Mouse (Mus musculus) limb, embryonic 12.5 days (tissue): ENCODE measurements around the gene Fabp6. TPM values are rescaled to one million over a fixed set of nuclear protein-coding genes. Genes with fewer than 3 reads are reported as not detected.
A peak's percentile ranks its signal among the peaks of the same experiment; 100 is the strongest.

Experiments used
- ATAC-seq: fragments of 200-750 bp; cut with Nextera tagmentation; 2 replicates; pipeline ENCODE4 v1.8.0; 2017; ENCODE audit warnings: low read depth, moderate TSS enrichment; ENCODE audit not compliant: insufficient number of reproducible peaks, insufficient read depth, low FRiP score, low TSS enrichment
- H3K27ac ChIP-seq: fragments of 300-500 bp; sonication (generic); 2 replicates; pipeline ENCODE4 v1.5.1; 2016; ENCODE audit warnings: mild to moderate bottlenecking, moderate library complexity
- H3K27me3 ChIP-seq: fragments of 300-500 bp; sonication (generic); 2 replicates; pipeline ENCODE4 v1.6.1; 2016; ENCODE audit warnings: mild to moderate bottlenecking, moderate library complexity
- H3K36me3 ChIP-seq: fragments of 300-500 bp; sonication (generic); 2 replicates; pipeline ENCODE4 v1.6.1; 2016; ENCODE audit warnings: mild to moderate bottlenecking, moderate library complexity
- H3K4me1 ChIP-seq: fragments of 300-500 bp; sonication (generic); replicated peaks from 2 replicates; pipeline ENCODE4 v1.6.1; 2016
- H3K4me2 ChIP-seq: fragments of 300-500 bp; sonication (generic); 2 replicates; pipeline ENCODE4 v1.6.1; 2016; ENCODE audit warnings: mild to moderate bottlenecking, moderate library complexity
- H3K4me3 ChIP-seq: fragments of 300-500 bp; sonication (generic); replicated peaks from 2 replicates; pipeline ENCODE4 v1.5.1; 2016; ENCODE audit warnings: mild to moderate bottlenecking
- H3K9ac ChIP-seq: fragments of 300-500 bp; sonication (generic); replicated peaks from 2 replicates; pipeline ENCODE4 v1.6.1; 2016; ENCODE audit warnings: mild to moderate bottlenecking, moderate library complexity
- H3K9me3 ChIP-seq: fragments of 300-500 bp; sonication (generic); 2 replicates; pipeline ENCODE4 v1.6.1; 2016; ENCODE audit warnings: mild to moderate bottlenecking, moderate library complexity
- WGBS: fragments of 180-500 bp; shearing (Covaris S2); methylation state at CpG from one replicate; pipeline ENCODE4 v1.1.7; 2016; 5-methylcytosine and 5-hydroxymethylcytosine counted together
- polyA plus RNA-seq: library from polyadenylated mRNA; unstranded; fragments of >200 nt; fragmentation: Nextera tagmentation; extraction: Ambion mirVana; gene quantifications from 2 replicates; pipeline ENCODE4 v1.2.1, GENCODE M21; 2016

The Fabp6 gene
- polyA plus RNA-seq, 1 experiment from 2014 or later: not detected

DNA sequence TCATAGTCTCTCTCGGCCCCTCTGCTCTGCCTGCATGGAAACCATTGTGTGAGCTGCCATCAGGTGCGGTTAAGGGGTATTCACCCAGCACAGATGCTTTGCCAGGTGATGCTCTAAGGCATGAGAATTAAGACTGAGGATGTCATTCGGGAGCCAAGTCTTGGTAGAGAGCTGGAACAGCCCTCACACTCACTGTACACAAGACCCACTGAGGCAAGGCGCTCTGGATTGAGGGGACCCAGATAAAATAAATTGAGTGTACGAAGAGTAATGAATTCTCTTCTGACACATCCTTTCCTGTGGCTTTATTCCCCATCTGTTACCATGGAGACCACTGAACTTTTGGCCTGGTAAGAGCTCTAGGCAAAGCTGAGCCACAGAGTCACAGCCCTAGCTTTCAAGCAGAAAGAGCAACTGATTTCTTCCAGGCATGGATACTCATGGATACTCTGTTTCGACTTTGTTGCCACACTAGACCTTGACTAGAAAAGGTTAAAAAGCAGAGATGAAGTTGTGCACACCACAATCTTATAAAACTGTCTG, 11.7 kb downstream of the Fabp6 start:
- Histone ChIP-seq H3K9me3 (no peaks in the 10 kb centered on the region), H3K36me3 (peaks cover 44% of the 10 kb centered on the region), H3K4me2 (no peak overlapping the region), H3K27ac (no peak overlapping the region), H3K9ac (no peak overlapping the region), H3K4me3 (no peak overlapping the region), H3K27me3 (no peaks in the 10 kb centered on the region), H3K4me1 (no peaks in the 10 kb centered on the region)
- 54% methylated on average over 6 of the region's 6 CpGs for WGBS
- ATAC-seq: no peak

DNA sequence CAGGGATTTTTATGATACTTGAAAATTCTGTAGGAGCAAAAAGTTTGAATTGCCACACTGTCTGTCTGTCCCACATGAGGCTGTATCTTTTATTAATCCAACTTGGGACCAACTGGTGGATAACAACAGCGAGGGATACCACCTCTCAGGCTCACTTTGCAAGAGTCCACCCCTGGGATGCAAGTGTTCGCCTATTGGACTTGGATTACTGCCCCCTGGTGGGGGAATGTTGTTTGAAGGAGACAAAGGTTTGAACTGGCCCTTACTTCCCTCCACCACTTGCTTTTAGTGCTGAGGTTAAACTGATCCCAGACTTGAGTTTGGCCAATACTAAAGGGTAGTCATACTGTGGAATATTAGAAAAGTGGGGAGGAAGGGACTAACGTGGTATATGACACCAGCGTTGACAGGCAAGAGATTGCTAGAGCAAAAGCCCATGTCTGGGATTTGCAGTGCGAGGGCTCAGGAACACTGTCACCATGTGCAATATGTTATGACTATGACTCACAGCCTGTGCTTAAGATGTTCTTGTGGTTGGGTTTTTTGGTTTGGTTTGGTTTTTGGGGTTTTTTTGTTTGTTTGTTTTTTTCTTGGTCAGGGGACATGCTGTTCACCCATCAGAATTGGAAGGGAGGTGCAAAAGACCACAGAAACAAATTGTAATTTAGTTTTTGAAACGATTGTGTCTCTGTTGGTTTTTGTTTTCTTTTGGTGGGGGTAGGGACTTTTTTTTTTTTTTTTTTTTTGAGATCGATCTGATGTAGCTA, 14.8 kb downstream of the Fabp6 start, which contains the start of gene 4933415A04Rik:
4933415A04Rik (plus strand) TSS at position 717 of the 767 bp plus-strand sequence.
- 75% methylated on average over 7 of the region's 7 CpGs for WGBS
- H3K4me2 ChIP-seq: no peak within 1 kb of the TSS
- no peaks in the 10 kb centered on the region for H3K9me3 ChIP-seq
- no peaks in the 10 kb centered on the region for H3K27me3 ChIP-seq
- H3K36me3 ChIP-seq: peaks cover 73% of the 10 kb centered on the region
- no peaks in the 10 kb centered on the region for H3K4me1 ChIP-seq
- no peak for ATAC-seq
- no peak within 1 kb of the TSS for H3K27ac ChIP-seq
- no peak within 1 kb of the TSS for H3K9ac ChIP-seq
- H3K4me3 ChIP-seq: no peak within 1 kb of the TSS

DNA sequence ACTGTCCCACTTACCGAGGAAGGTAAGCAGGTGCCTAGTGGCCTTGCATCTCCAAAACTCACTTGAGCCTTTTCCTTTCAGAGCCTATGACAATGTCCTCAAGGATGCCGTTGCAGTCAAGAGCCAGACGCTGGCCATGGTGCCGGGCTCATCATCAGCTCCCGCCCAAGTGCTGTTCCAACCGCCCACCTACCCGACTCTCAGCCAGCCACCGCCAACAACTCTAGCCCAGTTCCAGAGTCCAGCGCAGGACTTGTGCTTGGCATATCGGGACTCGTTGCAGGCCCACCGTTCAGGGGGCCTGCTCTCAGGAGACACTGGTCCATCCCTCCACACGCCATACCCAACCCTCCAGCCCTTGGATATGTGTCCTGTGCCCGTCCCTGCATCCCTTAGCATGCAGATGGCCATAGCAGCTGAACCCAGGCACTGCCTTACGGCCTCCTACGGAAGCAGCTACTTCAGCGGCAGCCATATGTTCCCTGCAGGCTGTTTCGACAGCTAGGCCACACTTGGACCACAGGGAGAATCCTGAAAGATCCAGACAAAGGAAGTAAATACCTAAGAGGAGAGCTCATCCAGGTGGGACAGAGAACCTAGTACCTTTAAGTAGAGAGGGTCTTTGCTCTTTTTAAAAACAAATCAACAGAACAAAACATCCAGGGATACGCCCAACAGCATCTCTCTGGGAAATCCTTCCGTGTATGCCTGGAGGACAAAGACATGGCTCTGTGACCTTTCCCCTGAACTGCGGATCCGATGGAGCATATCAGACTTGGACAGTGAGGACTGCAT, 15.9 kb downstream of the Fabp6 start:
- Histone ChIP-seq H3K27ac (no peak overlapping the region), H3K4me1 (no peaks in the 10 kb centered on the region), H3K9me3 (no peaks in the 10 kb centered on the region), H3K9ac (no peak overlapping the region), H3K4me3 (no peak overlapping the region), H3K36me3 (peaks cover 83% of the 10 kb centered on the region), H3K4me2 (no peak overlapping the region), H3K27me3 (no peaks in the 10 kb centered on the region)
- 93% methylated on average over 22 of the region's 22 CpGs for WGBS
- no peak for ATAC-seq

DNA sequence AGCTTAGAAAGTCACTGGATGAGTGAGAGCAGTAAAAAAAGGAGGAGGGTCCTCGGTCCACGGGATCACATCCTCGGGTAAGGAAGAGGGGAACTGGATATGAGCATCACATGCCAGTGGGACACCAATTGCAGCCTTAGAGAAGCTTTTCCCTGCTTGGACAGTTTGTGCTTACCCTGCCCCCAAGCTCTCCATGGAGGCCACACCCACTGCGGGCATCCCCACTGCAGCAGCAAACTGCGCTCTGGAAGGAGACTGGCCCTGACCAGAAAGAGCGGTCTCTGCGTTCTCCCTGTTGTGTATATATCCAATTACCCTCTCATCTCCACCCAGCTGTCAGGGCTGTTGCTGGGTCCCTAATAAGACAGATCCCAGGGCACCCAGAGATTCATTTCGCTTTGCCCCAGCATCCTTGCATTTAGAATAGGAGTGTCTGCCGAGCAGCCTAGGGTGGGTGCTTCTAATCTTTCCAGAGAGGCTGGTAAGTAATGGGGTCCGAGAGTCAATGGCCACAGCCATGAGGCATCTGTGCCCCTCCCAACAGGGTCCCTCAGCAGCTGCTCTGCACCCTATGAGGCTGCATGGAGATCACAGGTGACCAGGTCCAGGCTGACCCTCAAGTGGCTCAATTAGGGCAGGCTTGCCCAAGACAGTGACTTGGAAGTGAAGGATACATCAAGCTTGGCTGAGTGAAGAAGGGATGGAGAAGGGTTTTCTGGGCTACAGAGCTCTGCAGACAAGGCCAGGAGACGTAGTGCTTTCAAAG, 23.4 kb downstream of the Fabp6 start:
- WGBS: 58% methylated on average over 11 of the region's 11 CpGs
- H3K9ac ChIP-seq: no peak overlapping the region

DNA sequence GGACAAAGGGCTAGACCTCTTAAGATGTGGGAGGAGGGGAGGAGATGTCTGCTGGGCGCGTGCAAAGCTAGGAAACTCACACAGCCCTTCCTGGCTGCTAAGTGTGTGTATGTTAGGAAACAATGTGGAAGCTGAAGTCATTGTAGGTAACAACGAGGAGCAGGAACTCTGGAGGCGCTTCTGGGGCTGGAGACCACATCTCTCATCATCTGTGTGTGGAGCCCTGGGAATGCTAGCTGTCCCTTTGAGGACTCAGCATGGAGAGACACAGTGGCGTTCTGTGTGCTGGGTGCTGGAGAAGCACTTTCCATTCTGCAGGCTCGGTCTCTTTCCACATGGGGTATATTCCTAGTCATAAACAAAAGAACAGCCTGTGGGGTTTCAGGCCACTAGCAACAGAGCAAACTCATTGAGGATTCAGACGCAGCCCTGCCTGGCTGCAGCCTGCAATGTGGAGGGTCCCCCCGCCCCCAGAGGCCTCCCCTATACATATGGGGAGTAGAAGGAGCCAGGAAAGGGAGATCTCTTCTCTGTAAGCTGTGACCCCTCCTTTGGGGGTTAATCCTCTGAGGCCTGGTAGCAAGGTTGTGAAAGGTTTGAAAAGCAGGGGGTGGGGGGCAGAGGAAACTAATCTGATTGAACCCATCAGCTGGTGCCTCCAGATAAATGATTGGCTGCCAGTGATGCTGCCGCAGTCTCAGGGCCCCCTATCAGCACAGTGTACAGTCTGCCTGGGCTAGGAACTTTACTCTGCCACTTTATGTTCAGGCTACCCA, 25.8 kb downstream of the Fabp6 start:
- peaks cover 26% of the 10 kb centered on the region for H3K36me3 ChIP-seq
- 0 out of 2 replicates have a peak overlapping the region, but pooled peaks have one; percentile 27 for H3K9ac ChIP-seq
- no peaks in the 10 kb centered on the region for H3K27me3 ChIP-seq
- H3K4me2 ChIP-seq: peak overlapping the region; percentile 2; the same call in 1 of the 2 replicates
- H3K9me3 ChIP-seq: no peaks in the 10 kb centered on the region
- WGBS: 18% methylated on average over 9 of the region's 9 CpGs
- peaks cover 13% of the 10 kb centered on the region for H3K4me1 ChIP-seq
- peak; percentile 67; the same call in 1 of the 2 replicates for ATAC-seq
- H3K4me3 ChIP-seq: no peak overlapping the region
- peak overlapping the region; percentile 73 for H3K27ac ChIP-seq

More for the DNA sequence above, 23.4 kb downstream of the Fabp6 start:
- no peaks in the 10 kb centered on the region for H3K27me3 ChIP-seq
- peaks cover 13% of the 10 kb centered on the region for H3K4me1 ChIP-seq
- peaks cover 46% of the 10 kb centered on the region for H3K36me3 ChIP-seq
- H3K4me3 ChIP-seq: no peak overlapping the region
- no peak overlapping the region for H3K27ac ChIP-seq
- no peak overlapping the region for H3K4me2 ChIP-seq
- no peak for ATAC-seq
- no peaks in the 10 kb centered on the region for H3K9me3 ChIP-seq

DNA sequence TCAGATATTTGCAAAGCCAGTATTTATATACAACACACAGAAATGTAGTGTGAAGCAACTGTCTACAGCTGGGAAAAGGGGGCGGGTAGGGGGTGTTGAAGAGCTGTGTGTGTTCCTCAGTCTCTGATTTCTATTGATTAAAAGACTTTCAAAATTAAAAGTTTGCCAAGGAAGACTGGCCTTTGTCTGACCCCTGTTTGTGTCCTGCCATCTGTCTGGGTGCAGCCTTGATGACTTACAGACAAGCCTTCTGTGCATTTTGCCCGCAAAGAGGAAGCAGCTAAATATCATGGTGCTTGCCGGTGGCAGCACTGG, 26.3 kb downstream of the Fabp6 start:
- H3K27ac ChIP-seq: peak overlapping the region; percentile 73
- 16% methylated on average over 3 of the region's 3 CpGs for WGBS
- peaks cover 13% of the 10 kb centered on the region for H3K4me1 ChIP-seq
- H3K9me3 ChIP-seq: no peaks in the 10 kb centered on the region
- H3K27me3 ChIP-seq: no peaks in the 10 kb centered on the region
- 0 out of 2 replicates have a peak overlapping the region, but pooled peaks have one; percentile 27 for H3K9ac ChIP-seq
- no peak overlapping the region for H3K4me2 ChIP-seq
- H3K4me3 ChIP-seq: no peak overlapping the region
- no peak; the same call in 1 of the 2 replicates for ATAC-seq
- peaks cover 26% of the 10 kb centered on the region for H3K36me3 ChIP-seq

DNA sequence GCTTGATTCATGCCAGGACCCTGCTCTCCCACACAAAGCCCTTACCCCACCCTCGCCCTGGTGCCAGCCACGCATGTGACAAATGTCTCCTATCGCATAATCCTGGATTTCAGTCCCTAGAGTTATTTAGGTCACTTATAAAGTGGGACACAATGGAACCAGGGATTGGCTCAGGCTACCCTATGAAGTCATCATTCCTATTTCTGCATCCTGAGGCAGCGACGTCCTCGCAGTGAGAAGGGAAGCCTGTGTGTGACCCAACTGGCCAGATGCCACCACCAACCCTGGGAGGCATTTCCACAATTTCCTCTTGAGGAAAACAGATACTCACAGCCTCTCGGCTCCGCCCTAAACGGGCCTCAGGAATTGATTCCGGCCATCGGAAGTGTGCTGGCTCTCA, 31.7 kb downstream of the Fabp6 start:
- WGBS: 85% methylated on average over 11 of the region's 11 CpGs
- Histone ChIP-seq H3K4me1 (peaks cover 21% of the 10 kb centered on the region), H3K9me3 (no peaks in the 10 kb centered on the region), H3K4me3 (no peak overlapping the region), H3K4me2 (no peak overlapping the region), H3K36me3 (peaks cover 25% of the 10 kb centered on the region), H3K27me3 (no peaks in the 10 kb centered on the region), H3K27ac (peak overlapping the region; percentile 56; the same call in 1 of the 2 replicates), H3K9ac (no peak overlapping the region)
- ATAC-seq: no peak

DNA sequence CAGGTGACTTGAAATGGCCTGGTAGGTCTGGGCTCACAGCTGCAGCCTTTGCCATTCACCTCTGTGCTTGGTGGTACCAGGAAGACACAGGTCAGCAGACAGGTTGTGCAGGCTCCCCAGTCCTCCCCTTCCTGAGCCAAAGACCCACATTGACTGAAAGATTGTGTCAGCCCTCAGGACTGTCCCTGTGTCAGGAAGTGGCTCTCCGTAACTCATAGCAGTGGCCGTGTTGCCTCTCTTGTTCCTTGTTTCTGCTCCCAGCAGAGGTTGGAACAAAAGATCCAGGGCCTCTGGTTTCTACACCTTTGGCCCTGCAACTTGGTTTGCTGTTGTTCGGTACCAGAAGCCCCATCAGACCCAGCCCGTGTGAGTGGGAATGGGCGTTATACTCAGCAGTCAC, 32.2 kb downstream of the Fabp6 start:
- H3K4me3 ChIP-seq: no peak overlapping the region
- WGBS: 93% methylated on average over 5 of the region's 5 CpGs
- H3K4me2 ChIP-seq: no peak overlapping the region
- ATAC-seq: no peak
- no peak overlapping the region for H3K9ac ChIP-seq
- H3K27ac ChIP-seq: peak overlapping the region; percentile 56; the same call in 1 of the 2 replicates
- H3K27me3 ChIP-seq: no peaks in the 10 kb centered on the region
- H3K4me1 ChIP-seq: peaks cover 22% of the 10 kb centered on the region
- H3K36me3 ChIP-seq: peaks cover 25% of the 10 kb centered on the region
- no peaks in the 10 kb centered on the region for H3K9me3 ChIP-seq

DNA sequence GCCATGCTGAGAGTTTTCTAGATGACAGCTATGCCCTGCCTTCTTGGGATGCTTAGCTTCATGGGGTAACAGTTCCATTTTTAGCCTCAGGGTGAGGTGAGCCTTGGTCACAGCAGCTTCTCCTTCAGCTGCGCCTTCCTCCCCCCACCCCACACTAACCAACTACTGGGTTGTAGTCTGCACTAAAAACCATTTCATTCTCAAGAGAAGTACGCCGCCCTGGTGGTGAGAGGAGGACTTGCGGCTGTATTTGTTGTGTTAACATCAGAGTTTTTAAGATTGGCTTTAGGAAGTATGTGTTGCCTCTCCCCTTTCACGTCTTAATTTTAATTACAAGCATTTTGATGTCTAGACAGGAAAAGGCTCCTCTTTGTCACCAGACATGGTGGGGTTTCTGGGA, 33.1 kb downstream of the Fabp6 start:
- Histone ChIP-seq H3K9me3 (no peaks in the 10 kb centered on the region), H3K9ac (no peak overlapping the region), H3K4me1 (peaks cover 30% of the 10 kb centered on the region), H3K4me3 (no peak overlapping the region), H3K36me3 (peaks cover 20% of the 10 kb centered on the region), H3K27ac (no peak overlapping the region), H3K27me3 (no peaks in the 10 kb centered on the region), H3K4me2 (no peak overlapping the region)
- ATAC-seq: no peak
- 65% methylated on average over 5 of the region's 5 CpGs for WGBS

DNA sequence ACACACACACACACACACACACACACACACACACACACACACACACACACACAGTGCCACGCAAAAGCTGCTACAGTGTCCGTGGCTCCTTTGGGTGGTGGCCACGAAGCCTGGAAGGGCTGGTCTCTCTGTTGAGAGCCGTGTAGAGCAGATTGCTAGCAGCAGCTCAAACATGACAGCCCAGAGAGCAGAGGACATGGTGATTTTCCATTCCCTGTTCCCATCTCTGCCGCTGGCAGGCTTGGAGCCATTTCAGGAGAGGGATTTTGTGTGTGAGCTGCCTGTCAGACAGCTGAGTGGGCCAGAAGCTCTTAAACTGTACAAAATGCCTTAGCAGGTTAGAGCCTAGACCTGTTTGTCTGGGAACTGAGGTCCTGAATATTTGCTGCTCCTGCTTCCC, 34.6 kb downstream of the Fabp6 start:
- no peaks in the 10 kb centered on the region for H3K9me3 ChIP-seq
- no peak for ATAC-seq
- no peak overlapping the region for H3K4me3 ChIP-seq
- H3K36me3 ChIP-seq: peaks cover 24% of the 10 kb centered on the region; the same call in 1 of the 2 replicates
- WGBS: 60% methylated on average over 5 of the region's 5 CpGs
- no peaks in the 10 kb centered on the region for H3K27me3 ChIP-seq
- peaks cover 34% of the 10 kb centered on the region for H3K4me1 ChIP-seq
- H3K4me2 ChIP-seq: no peak overlapping the region
- H3K27ac ChIP-seq: no peak overlapping the region
- H3K9ac ChIP-seq: no peak overlapping the region
